Mouse (Mus musculus) layer of hippocampus, adult 6 months (tissue): Measurements from ENCODE around the gene Cma2. TPM values are rescaled to one million over a fixed set of nuclear protein-coding genes. Genes with fewer than 3 reads are reported as not detected.

ENCODE experiments used
- long read RNA-seq, 2 experiments: library from polyadenylated mRNA; unstranded; transcript quantifications; one replicate each; pipeline ENCODE4 v2.0.0; 2019 to 2020
- polyA plus RNA-seq: library from polyadenylated mRNA; unstranded; fragments of <200 nt; fragmentation: Nextera tagmentation; gene quantifications from 2 replicates; pipeline ENCODE4 v1.2.3, GENCODE M21; 2021

Gene Cma2
- polyA plus RNA-seq, result not detected in 2 replicates
- long read RNA-seq, experiment 1, result 0 reads
- long read RNA-seq, experiment 2, result 0 reads

GRCm38 (mm10) chr14:55950346-55951030 lies at the start of gene Cma2:
TSS of gene Cma2 (plus strand) at chr14:55950980.

GRCm38 (mm10) chr14:55944575-55944974 lies 6.2 kb upstream of the Cma2 start, which contains the start of gene Cma1:
TSS of gene Cma1 (minus strand) at chr14:55944675.

GRCm38 (mm10) chr14:56017671-56018070 lies 66.9 kb downstream of the Cma2 start, which contains the start of gene Mcpt1:
TSS of gene Mcpt1 (plus strand) at chr14:56017971.

Other genes with a start within 250 kb of the Cma2 start
- gene Tgm1, start 237.1 kb upstream of the Cma2 start, polyA plus RNA-seq, result 0.08 TPM in 1 of 2 replicates, not detected in the other
- 31.9 and 38.2 TPM in 2 replicates for gene Rabggta, start 228.7 kb upstream of the Cma2 start, polyA plus RNA-seq
- 123 and 128 TPM in 2 replicates for gene Dhrs1, start 205.3 kb upstream of the Cma2 start, polyA plus RNA-seq
- gene Nop9, start 205.3 kb upstream of the Cma2 start, polyA plus RNA-seq, result 8.1 and 8.5 TPM in 2 replicates
- gene Cideb, start 192.5 kb upstream of the Cma2 start, polyA plus RNA-seq, result 3.9 and 5.8 TPM in 2 replicates
- gene Ltb4r2, start 189.6 kb upstream of the Cma2 start, polyA plus RNA-seq, result 0.16 and 0.54 TPM in 2 replicates
- 0.26 TPM in 1 of 2 replicates, not detected in the other for gene Ltb4r1, start 185.0 kb upstream of the Cma2 start, polyA plus RNA-seq
- gene Adcy4, start 166.9 kb upstream of the Cma2 start, polyA plus RNA-seq, result 1.4 TPM in 2 replicates
- gene Ripk3, start 162.1 kb upstream of the Cma2 start, polyA plus RNA-seq, result 0.45 and 0.55 TPM in 2 replicates
- gene Nfatc4, start 127.8 kb upstream of the Cma2 start, polyA plus RNA-seq, result 0.25 TPM in 1 of 2 replicates, not detected in the other
- 0.49 and 0.88 TPM in 2 replicates for gene Nynrin, start 97.0 kb upstream of the Cma2 start, polyA plus RNA-seq
- 0.06 and 0.09 TPM in 2 replicates for gene Cbln3, start 66.6 kb upstream of the Cma2 start, polyA plus RNA-seq
- gene Khnyn, start 66.0 kb upstream of the Cma2 start, polyA plus RNA-seq, result 2.3 and 2.4 TPM in 2 replicates
- 160 TPM in 2 replicates for gene Sdr39u1, start 50.7 kb upstream of the Cma2 start, polyA plus RNA-seq
- gene Cma1, start 6.3 kb upstream of the Cma2 start, polyA plus RNA-seq, result 0.30 TPM in 1 of 2 replicates, not detected in the other
- gene Mcpt1, start 67.0 kb downstream of the Cma2 start, polyA plus RNA-seq, result not detected in 2 replicates
- not detected in 2 replicates for gene Mcpt9, start 79.5 kb downstream of the Cma2 start, polyA plus RNA-seq
- gene Mcpt2, start 91.1 kb downstream of the Cma2 start, polyA plus RNA-seq, result not detected in 2 replicates
- not detected in 2 replicates for gene Mcpt4, start 111.3 kb downstream of the Cma2 start, polyA plus RNA-seq
- not detected in 2 replicates for gene Mcpt8, start 134.3 kb downstream of the Cma2 start, polyA plus RNA-seq
- gene Ctsg, start 151.6 kb downstream of the Cma2 start, polyA plus RNA-seq, result not detected in 2 replicates
- gene Gzme, start 169.6 kb downstream of the Cma2 start, polyA plus RNA-seq, result not detected in 2 replicates
- gene Gzmd, start 181.6 kb downstream of the Cma2 start, polyA plus RNA-seq, result not detected in 2 replicates
- gene Gzmg, start 208.6 kb downstream of the Cma2 start, polyA plus RNA-seq, result not detected in 2 replicates
- gene Gzmn, start 223.6 kb downstream of the Cma2 start, polyA plus RNA-seq, result not detected in 2 replicates